Mouse (Mus musculus) left cerebral cortex, adult 18-20 months (tissue): ENCODE results near the gene Ggt5. TPM values are rescaled to one million over a fixed set of nuclear protein-coding genes. Genes with fewer than 3 reads are reported as not detected.
A peak's percentile ranks its signal among the peaks of the same experiment; 100 is the strongest.

ENCODE experiments used
- DNase-seq, 2 experiments: peaks; one replicate each; pipeline ENCODE4 v3.0.0; 2021 to 2022; ENCODE audit warnings: low spot score in 2 of 2, mixed read lengths in 1 of 2
- total RNA-seq, 2 experiments: library from RNA; stranded (reverse); gene quantifications; 2 replicates each; pipeline ENCODE4 v1.2.3; 2021

Gene Ggt5
- total RNA-seq, 2 experiments from 2014 or later: 2.2 to 2.9 TPM

- no peak for DNase-seq
Measured at GRCm38 (mm10) chr10:75568029-75568428, 21.1 kb upstream of the Ggt5 start.

- DNase-seq: no peak
Measured at GRCm38 (mm10) chr10:75568441-75568840, 20.7 kb upstream of the Ggt5 start.

GRCm38 (mm10) chr10:75568851-75569250 lies 20.3 kb upstream of the Ggt5 start:
- no peak for DNase-seq

GRCm38 (mm10) chr10:75570981-75571657 lies 18.0 kb upstream of the Ggt5 start:
- DNase-seq: no peak

- no peak for DNase-seq
Measured at GRCm38 (mm10) chr10:75571937-75572336, 17.2 kb upstream of the Ggt5 start.

GRCm38 (mm10) chr10:75573181-75573580 lies 16.0 kb upstream of the Ggt5 start:
- no peak for DNase-seq

GRCm38 (mm10) chr10:75573965-75574364 lies 15.2 kb upstream of the Ggt5 start:
- no peak for DNase-seq

- no peak for DNase-seq
Measured at GRCm38 (mm10) chr10:75579129-75579528, 10.0 kb upstream of the Ggt5 start.

- peak; percentile 87 to 93 for DNase-seq
Measured at GRCm38 (mm10) chr10:75585876-75586552, 3.1 kb upstream of the Ggt5 start.

GRCm38 (mm10) chr10:75586553-75586879 lies 2.6 kb upstream of the Ggt5 start:
- DNase-seq: no peak

- DNase-seq: no peak
Measured at GRCm38 (mm10) chr10:75587781-75588180, 1.4 kb upstream of the Ggt5 start.

- no peak for DNase-seq
Measured at GRCm38 (mm10) chr10:75588336-75588735, 804 bp upstream of the Ggt5 start.

- no peak for DNase-seq
Measured at GRCm38 (mm10) chr10:75589651-75590050, 511 bp downstream of the Ggt5 start.

GRCm38 (mm10) chr10:75591211-75591894 lies 2.2 kb downstream of the Ggt5 start:
- no peak for DNase-seq

GRCm38 (mm10) chr10:75592585-75592984 lies 3.4 kb downstream of the Ggt5 start:
- no peak for DNase-seq

- no peak for DNase-seq
Measured at GRCm38 (mm10) chr10:75595981-75596380, 6.8 kb downstream of the Ggt5 start.

- DNase-seq: no peak
Measured at GRCm38 (mm10) chr10:75600189-75600730, 11.1 kb downstream of the Ggt5 start.

- no peak for DNase-seq
Measured at GRCm38 (mm10) chr10:75605162-75605846, 16.2 kb downstream of the Ggt5 start.

GRCm38 (mm10) chr10:75607253-75607652 lies 18.1 kb downstream of the Ggt5 start:
- DNase-seq: no peak

GRCm38 (mm10) chr10:75608975-75609374 lies 19.8 kb downstream of the Ggt5 start:
- DNase-seq: no peak

- no peak for DNase-seq
Measured at GRCm38 (mm10) chr10:75610486-75610885, 21.3 kb downstream of the Ggt5 start.

- DNase-seq: no peak
Measured at GRCm38 (mm10) chr10:75616044-75616443, 26.9 kb downstream of the Ggt5 start.
